Mouse (Mus musculus): ENCODE results near the gene Tapbpl.
A peak's percentile ranks its signal among the peaks of the same experiment; 100 is the strongest.

Tapbpl gene

GRCm38 (mm10) chr6:125210436-125210835 lies 21.2 kb downstream of the Tapbpl start:
- no peak for DNase-seq (ENCODE audit: low read depth, low spot score)

GRCm38 (mm10) chr6:125197166-125197565 lies 34.5 kb downstream of the Tapbpl start:
- no peak for DNase-seq (ENCODE audit: low read depth, low spot score)

GRCm38 (mm10) chr6:125196301-125196700 lies 35.4 kb downstream of the Tapbpl start:
- no peak for DNase-seq (ENCODE audit: low read depth, low spot score)

- DNase-seq (ENCODE audit: low read depth, low spot score): no peak
These were observed 36.1 kb downstream of the Tapbpl start for GRCm38 (mm10) chr6:125195541-125196075.

- no peak for DNase-seq (ENCODE audit: low read depth, low spot score)
These were observed 38.3 kb downstream of the Tapbpl start for GRCm38 (mm10) chr6:125193390-125193789.

- no peak for DNase-seq (ENCODE audit: low read depth, low spot score)
These were observed 38.8 kb downstream of the Tapbpl start for GRCm38 (mm10) chr6:125192841-125193240.

GRCm38 (mm10) chr6:125192016-125192714 lies 39.5 kb downstream of the Tapbpl start:
- peak; percentile 85 for DNase-seq (ENCODE audit: low read depth, low spot score)

- peak; percentile 96 for DNase-seq (ENCODE audit: low read depth, low spot score)
These were observed 40.2 kb downstream of the Tapbpl start, which contains the start of the genes Ncapd2 and Mrpl51 for GRCm38 (mm10) chr6:125191332-125192015. TSS of gene Ncapd2 (minus strand) at chr6:125191701. TSS of gene Mrpl51 (plus strand) at chr6:125191801.

- no peak for DNase-seq (ENCODE audit: low read depth, low spot score)
These were observed 40.8 kb downstream of the Tapbpl start for GRCm38 (mm10) chr6:125190816-125191215.

- no peak for DNase-seq (ENCODE audit: low read depth, low spot score)
These were observed 45.5 kb downstream of the Tapbpl start for GRCm38 (mm10) chr6:125186203-125186602.

GRCm38 (mm10) chr6:125182133-125182532 lies 49.5 kb downstream of the Tapbpl start:
- no peak for DNase-seq (ENCODE audit: low read depth, low spot score)

GRCm38 (mm10) chr6:125179601-125180000 lies 52.1 kb downstream of the Tapbpl start:
- DNase-seq (ENCODE audit: low read depth, low spot score): no peak

- DNase-seq (ENCODE audit: low read depth, low spot score): no peak
These were observed 56.2 kb downstream of the Tapbpl start for GRCm38 (mm10) chr6:125175469-125175868.
